Comparison of ENCODE assay signal across 8 mouse cellular contexts in genomic region chr8:70964159-70964558, GRCm38 (mm10). TPM values are rescaled to one million over a fixed set of nuclear protein-coding genes. Genes with fewer than 3 reads are reported as not detected.
DNase-seq lines count a peak whose midpoint lies in the region; ATAC-seq lines count a peak whose summit lies in the region.

No protein-coding gene starts in this region.

- H3K4me2 ChIP-seq in kidney, embryonic 15.5 days: no peak overlapping the region

- WGBS in kidney, embryonic 15.5 days: 3% methylated on average over 3 of the region's 3 CpGs

- H3K4me3 ChIP-seq in kidney, embryonic 15.5 days (replicated peaks): no peak overlapping the region

- DNase-seq in adrenal gland, postnatal 10 days: peak; percentile 30
- no peak for DNase-seq in adrenal gland, postnatal 4 days (ENCODE audit: low spot score in 2 of 2)
- DNase-seq in ovary, postnatal 14 days (ENCODE audit: low spot score): peak; percentile 34
- no peak for DNase-seq in ovary, postnatal 36 days (ENCODE audit: low spot score)
- peak; percentile 37 for DNase-seq in embryo, embryonic 10.5 days (ENCODE audit: low spot score)
- peak; percentile 38 for DNase-seq in thymus, postnatal 25 days

- H3K9ac ChIP-seq in kidney, embryonic 15.5 days: no peak overlapping the region

- H3K27me3 ChIP-seq in kidney, embryonic 15.5 days: no peaks in the 10 kb centered on the region

- no peak overlapping the region for H3K27ac ChIP-seq in kidney, embryonic 15.5 days

- ATAC-seq in kidney, embryonic 15.5 days (replicated peaks; ENCODE audit: low FRiP score): 0 out of 2 replicates have a peak, but pooled peaks have one; percentile 36
- ATAC-seq in megakaryocyte, adult 5-6 weeks (ENCODE audit: poor library complexity, severe bottlenecking): peak; percentile 45

- no peaks in the 10 kb centered on the region for H3K9me3 ChIP-seq in kidney, embryonic 15.5 days (replicated peaks)

- no peaks in the 10 kb centered on the region for H3K36me3 ChIP-seq in kidney, embryonic 15.5 days

- H3K4me1 ChIP-seq in kidney, embryonic 15.5 days: no peaks in the 10 kb centered on the region

RNA-seq across cellular contexts. Expression of gene Map1s, which starts 58.4 kb away (rescaled TPM):
- total RNA-seq in adrenal gland, postnatal 10 days (2021): 10 to 100 TPM; 26.7 to 30.2 TPM
- total RNA-seq in adrenal gland, postnatal 4 days (2021): 10 to 100 TPM; 45.4 to 48.9 TPM
- polyA plus RNA-seq in kidney, embryonic 15.5 days (2015; fragmentation: Nextera tagmentation; extraction: Ambion mirVana): 49.7 and 58.9 TPM in 2 replicates
- total RNA-seq in megakaryocyte, adult 5-6 weeks (2015): 15.0 and 17.1 TPM in 2 replicates
- total RNA-seq in megakaryocyte, adult 5-6 weeks (2017): 11.3 and 11.8 TPM in 2 replicates

Comparison
In these comparisons a context has a peak if more than half of its experiments do, and no peak if none do; other contexts are left out.
1. DNase-seq: peak in adrenal gland, postnatal 10 days (single experiment), ovary, postnatal 14 days (single experiment), embryo, embryonic 10.5 days (single experiment) and thymus, postnatal 25 days (single experiment); none in adrenal gland, postnatal 4 days (0 of 2) and ovary, postnatal 36 days (single experiment).